Mouse (Mus musculus) small intestine, adult 2 months (tissue): ENCODE data around the gene Kbtbd8.

Experiments
- CTCF ChIP-seq: fragments of 200-500 bp; IDR thresholded peaks from 2 replicates; pipeline ENCODE4 v1.5.1; 2012; ENCODE audit warnings: low read depth, mild to moderate bottlenecking, control low read depth, inconsistent platforms, low read length, moderate library complexity, mixed read lengths; ENCODE audit not compliant: insufficient replicate concordance, insufficient read length; ENCODE audit errors: extremely low read depth
- POLR2A ChIP-seq: fragments of 200-500 bp; IDR thresholded peaks from 2 replicates; pipeline ENCODE4 v1.6.1; 2012; ENCODE audit warnings: low read depth, mild to moderate bottlenecking, control low read depth, inconsistent platforms, low read length, moderate library complexity

GRCm38 (mm10) chr6:95088075-95088474 is 29.0 kb upstream of the Kbtbd8 start:
- TF ChIP-seq CTCF (no peak), POLR2A (no peak)
